Mouse (Mus musculus): ENCODE data around the gene Opcml. TPM values are rescaled to one million over a fixed set of nuclear protein-coding genes. Genes with fewer than 3 reads are reported as not detected.

Gene Opcml
- polyA plus RNA-seq, 1 experiment from 2014 or later = 14.1 TPM

DNA sequence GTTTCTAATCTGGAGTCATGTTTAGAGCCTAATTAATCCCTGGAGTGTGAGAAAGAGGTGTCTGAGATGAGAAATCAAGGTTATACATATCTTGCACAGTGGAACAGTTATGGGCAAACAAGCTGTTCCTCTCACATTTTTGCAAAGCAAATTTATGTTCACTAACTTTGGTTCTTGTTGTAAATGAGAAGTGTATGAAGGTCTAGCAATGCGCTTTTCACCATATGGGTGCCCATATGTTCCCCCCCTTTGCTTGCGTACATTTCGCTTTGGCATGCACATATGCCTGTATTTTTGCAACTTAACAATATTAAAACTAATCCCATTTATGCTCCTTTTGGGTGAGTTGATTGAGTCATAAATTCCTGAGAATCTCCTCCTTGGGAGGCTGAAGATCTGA is 1031.5 kb downstream of the Opcml start:
- Histone ChIP-seq H3K27me3 (no peaks in the 10 kb centered on the region), H3K9me3 (replicated peaks) (no peaks in the 10 kb centered on the region), H3K4me2 (no peak overlapping the region), H3K4me1 (peaks cover 5% of the 10 kb centered on the region; the same call in 1 of the 2 replicates), H3K27ac (peak overlapping the region; percentile 25; the same call in 1 of the 2 replicates), H3K36me3 (ENCODE audit: poor library complexity, severe bottlenecking) (no peaks in the 10 kb centered on the region), H3K4me3 (no peak overlapping the region), H3K9ac (no peak overlapping the region)
- ATAC-seq = peak; percentile 53; the same call in 1 of the 2 replicates
- WGBS = 89% methylated on average over 3 of the region's 3 CpGs

- Histone ChIP-seq H3K36me3 (ENCODE audit: poor library complexity, severe bottlenecking) (no peaks in the 10 kb centered on the region), H3K9me3 (replicated peaks) (no peaks in the 10 kb centered on the region), H3K4me1 (peaks cover 5% of the 10 kb centered on the region; the same call in 1 of the 2 replicates), H3K4me2 (no peak overlapping the region), H3K27ac (peak overlapping the region; percentile 25; the same call in 1 of the 2 replicates), H3K4me3 (no peak overlapping the region), H3K9ac (no peak overlapping the region), H3K27me3 (no peaks in the 10 kb centered on the region)
- WGBS = 80% methylated on average over 5 of the region's 5 CpGs
- 0 out of 2 replicates have a peak, but pooled peaks have one; percentile 21 for ATAC-seq
Measured at GRCm38 (mm10) chr9:28822466-28822865, 1031.9 kb downstream of the Opcml start.

DNA sequence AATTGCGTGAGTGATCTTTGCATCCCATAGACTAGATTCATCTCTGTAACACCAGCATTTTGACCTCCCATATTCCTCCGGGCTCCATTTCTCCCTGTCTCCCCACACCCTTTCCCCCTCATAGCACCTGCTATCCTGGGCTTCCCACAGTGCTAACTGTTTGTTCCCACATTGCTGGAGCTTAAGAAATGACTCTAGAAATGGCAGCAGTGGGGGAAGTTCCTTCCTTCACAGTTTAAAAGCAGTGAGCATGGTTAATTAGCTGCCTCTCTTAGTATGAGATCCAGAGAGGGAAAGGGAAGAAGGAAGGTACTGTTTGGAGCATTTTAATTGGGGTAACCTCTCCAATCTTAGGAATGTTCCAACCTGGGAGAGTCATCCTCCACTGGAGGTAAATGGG is 1035.2 kb downstream of the Opcml start:
- no peaks in the 10 kb centered on the region for H3K36me3 ChIP-seq (ENCODE audit: poor library complexity, severe bottlenecking)
- no peak overlapping the region for H3K4me2 ChIP-seq
- H3K9me3 ChIP-seq (replicated peaks) = no peaks in the 10 kb centered on the region
- H3K27ac ChIP-seq = no peak overlapping the region
- WGBS = 82% methylated on average over 2 of the region's 2 CpGs
- no peak overlapping the region for H3K4me3 ChIP-seq
- no peak for ATAC-seq
- H3K27me3 ChIP-seq = no peaks in the 10 kb centered on the region
- no peak overlapping the region for H3K9ac ChIP-seq
- H3K4me1 ChIP-seq = peaks cover 5% of the 10 kb centered on the region; the same call in 1 of the 2 replicates

GRCm38 (mm10) chr9:28845961-28846570 is 1055.5 kb downstream of the Opcml start:
- Histone ChIP-seq H3K36me3 (ENCODE audit: poor library complexity, severe bottlenecking) (no peaks in the 10 kb centered on the region), H3K9ac (no peak overlapping the region), H3K4me1 (peaks cover 12% of the 10 kb centered on the region), H3K4me2 (no peak overlapping the region), H3K9me3 (replicated peaks) (no peaks in the 10 kb centered on the region), H3K27me3 (no peaks in the 10 kb centered on the region), H3K4me3 (no peak overlapping the region), H3K27ac (no peak overlapping the region)
- ATAC-seq = peak; percentile 70; the same call in 1 of the 2 replicates
- WGBS = 13% methylated on average over 2 of the region's 2 CpGs

DNA sequence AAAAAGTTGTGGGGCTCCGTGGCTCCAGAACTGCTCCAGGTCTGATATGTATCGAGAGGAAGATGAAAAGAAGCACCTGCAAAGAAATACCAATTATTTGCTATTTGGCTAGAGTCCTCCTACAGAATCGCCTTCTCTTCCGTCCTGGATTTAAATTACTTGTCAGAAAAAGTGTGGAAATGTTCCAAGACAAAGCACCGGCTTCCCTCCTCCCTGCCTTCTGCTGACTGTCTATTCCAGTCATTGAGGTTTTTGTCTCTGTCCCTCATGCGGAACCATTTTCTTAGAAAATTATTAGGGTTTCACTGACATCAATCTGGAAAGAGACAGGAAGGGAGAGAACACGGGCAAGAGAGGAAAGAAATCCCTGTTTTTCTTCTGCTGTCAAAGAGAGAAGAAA is 1065.3 kb downstream of the Opcml start:
- Histone ChIP-seq H3K4me3 (no peak overlapping the region), H3K9ac (no peak overlapping the region), H3K9me3 (replicated peaks) (no peaks in the 10 kb centered on the region), H3K36me3 (ENCODE audit: poor library complexity, severe bottlenecking) (no peaks in the 10 kb centered on the region), H3K4me1 (no peaks in the 10 kb centered on the region), H3K27me3 (no peaks in the 10 kb centered on the region), H3K4me2 (no peak overlapping the region), H3K27ac (no peak overlapping the region)
- no peak for ATAC-seq
- WGBS = 68% methylated on average over 7 of the region's 7 CpGs

- Histone ChIP-seq H3K4me3 (no peak overlapping the region), H3K9ac (no peak overlapping the region), H3K36me3 (ENCODE audit: poor library complexity, severe bottlenecking) (no peaks in the 10 kb centered on the region), H3K27ac (no peak overlapping the region), H3K9me3 (replicated peaks) (no peaks in the 10 kb centered on the region), H3K4me1 (no peaks in the 10 kb centered on the region), H3K4me2 (no peak overlapping the region), H3K27me3 (no peaks in the 10 kb centered on the region)
- 84% methylated on average over 4 of the region's 4 CpGs for WGBS
- ATAC-seq = no peak
Measured at GRCm38 (mm10) chr9:28861983-28862382, 1071.4 kb downstream of the Opcml start.

DNA sequence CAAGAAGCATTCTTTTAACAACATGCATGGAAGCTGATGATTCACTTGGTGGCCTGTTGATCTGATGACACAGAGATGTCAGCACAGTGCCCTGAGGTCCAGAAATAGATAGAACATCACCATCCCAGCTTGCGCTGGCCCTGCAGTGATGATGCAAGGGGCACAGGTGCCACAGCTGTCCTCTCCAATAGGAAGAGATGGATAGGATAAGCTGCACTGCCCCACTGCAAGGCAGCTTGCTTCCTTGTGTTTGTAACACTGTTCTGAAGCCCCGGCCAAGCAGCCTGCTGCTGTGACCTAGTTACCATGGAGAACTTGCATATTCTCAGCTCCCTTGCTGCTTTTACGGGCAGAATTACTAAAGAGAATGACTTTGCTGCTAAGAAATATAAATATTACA is 1076.7 kb downstream of the Opcml start:
- H3K4me3 ChIP-seq = no peak overlapping the region
- H3K27ac ChIP-seq = no peak overlapping the region
- no peaks in the 10 kb centered on the region for H3K27me3 ChIP-seq
- no peak for ATAC-seq
- no peak overlapping the region for H3K9ac ChIP-seq
- no peaks in the 10 kb centered on the region for H3K9me3 ChIP-seq (replicated peaks)
- no peaks in the 10 kb centered on the region for H3K36me3 ChIP-seq (ENCODE audit: poor library complexity, severe bottlenecking)
- H3K4me2 ChIP-seq = no peak overlapping the region
- 78% methylated on average over 3 of the region's 3 CpGs for WGBS
- H3K4me1 ChIP-seq = no peaks in the 10 kb centered on the region

GRCm38 (mm10) chr9:28870478-28870877 is 1079.9 kb downstream of the Opcml start:
- Histone ChIP-seq H3K4me2 (no peak overlapping the region), H3K27ac (no peak overlapping the region), H3K4me1 (no peaks in the 10 kb centered on the region), H3K9ac (no peak overlapping the region), H3K36me3 (ENCODE audit: poor library complexity, severe bottlenecking) (no peaks in the 10 kb centered on the region), H3K27me3 (no peaks in the 10 kb centered on the region), H3K9me3 (replicated peaks) (no peaks in the 10 kb centered on the region), H3K4me3 (no peak overlapping the region)
- no peak for ATAC-seq
- 44% methylated on average over 1 of the region's 1 CpGs for WGBS

- no peaks in the 10 kb centered on the region for H3K9me3 ChIP-seq (replicated peaks)
- no peak overlapping the region for H3K4me2 ChIP-seq
- H3K27me3 ChIP-seq = no peaks in the 10 kb centered on the region
- no peak overlapping the region for H3K4me3 ChIP-seq
- H3K9ac ChIP-seq = no peak overlapping the region
- WGBS = 70% methylated on average over 1 of the region's 1 CpGs
- no peak overlapping the region for H3K27ac ChIP-seq
- ATAC-seq = no peak
- H3K36me3 ChIP-seq (ENCODE audit: poor library complexity, severe bottlenecking) = no peaks in the 10 kb centered on the region
- H3K4me1 ChIP-seq = no peaks in the 10 kb centered on the region
Measured at GRCm38 (mm10) chr9:28882566-28882965, 1092.0 kb downstream of the Opcml start.

GRCm38 (mm10) chr9:28891611-28892010 is 1101.0 kb downstream of the Opcml start:
- Histone ChIP-seq H3K9ac (no peak overlapping the region), H3K36me3 (ENCODE audit: poor library complexity, severe bottlenecking) (no peaks in the 10 kb centered on the region), H3K27ac (no peak overlapping the region), H3K4me1 (peaks cover 4% of the 10 kb centered on the region; the same call in 1 of the 2 replicates), H3K9me3 (replicated peaks) (no peaks in the 10 kb centered on the region), H3K4me3 (no peak overlapping the region), H3K4me2 (no peak overlapping the region), H3K27me3 (no peaks in the 10 kb centered on the region)
- 87% methylated on average over 8 of the region's 8 CpGs for WGBS
- ATAC-seq = no peak

GRCm38 (mm10) chr9:28903291-28903690 is 1112.7 kb downstream of the Opcml start:
- Histone ChIP-seq H3K27me3 (no peaks in the 10 kb centered on the region), H3K9ac (no peak overlapping the region), H3K4me2 (no peak overlapping the region), H3K9me3 (replicated peaks) (no peaks in the 10 kb centered on the region), H3K4me3 (no peak overlapping the region), H3K4me1 (no peaks in the 10 kb centered on the region), H3K36me3 (ENCODE audit: poor library complexity, severe bottlenecking) (no peaks in the 10 kb centered on the region), H3K27ac (no peak overlapping the region)
- ATAC-seq = no peak
- 95% methylated on average over 1 of the region's 1 CpGs for WGBS

DNA sequence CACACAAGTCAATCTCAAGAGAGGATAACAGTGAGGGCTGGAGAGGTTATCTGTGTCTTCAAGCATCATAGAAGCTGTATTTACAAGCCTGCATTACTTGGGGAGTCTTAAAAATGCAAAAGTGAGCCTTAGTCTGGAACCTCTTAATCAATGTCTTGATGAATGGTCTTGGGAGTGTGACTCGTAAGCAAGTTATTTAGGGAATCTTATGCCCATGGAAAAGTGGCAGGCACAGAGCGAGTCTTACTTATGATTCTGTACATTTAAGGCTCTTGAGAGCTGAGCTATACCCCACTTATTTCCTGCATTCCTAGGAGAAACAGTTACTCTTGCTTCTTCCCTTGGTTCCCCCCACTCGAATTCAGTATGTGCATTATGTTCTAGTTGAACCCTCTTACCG is 1119.2 kb downstream of the Opcml start:
- WGBS = 88% methylated on average over 4 of the region's 4 CpGs
- no peak overlapping the region for H3K27ac ChIP-seq
- H3K27me3 ChIP-seq = no peaks in the 10 kb centered on the region
- no peaks in the 10 kb centered on the region for H3K9me3 ChIP-seq (replicated peaks)
- H3K4me3 ChIP-seq = no peak overlapping the region
- no peak overlapping the region for H3K9ac ChIP-seq
- no peaks in the 10 kb centered on the region for H3K36me3 ChIP-seq (ENCODE audit: poor library complexity, severe bottlenecking)
- peaks cover 12% of the 10 kb centered on the region; the same call in 1 of the 2 replicates for H3K4me1 ChIP-seq
- H3K4me2 ChIP-seq = no peak overlapping the region
- ATAC-seq = no peak

Measured in forebrain, embryonic 13.5 days (tissue).